Mouse (Mus musculus) MN1 (cell line): ENCODE measurements at regions not wholly inside any gene's neighbourhood (a gene's known extent, or its start where the extent isn't known, plus 50 kb on each side); places are given as distances from the start of the nearest gene placed in this dataset.

Experiments
- DNase-seq: peaks from one replicate; pipeline ENCODE4 v3.0.0-alpha.2; 2016; ENCODE audit warnings: low spot score

DNA sequence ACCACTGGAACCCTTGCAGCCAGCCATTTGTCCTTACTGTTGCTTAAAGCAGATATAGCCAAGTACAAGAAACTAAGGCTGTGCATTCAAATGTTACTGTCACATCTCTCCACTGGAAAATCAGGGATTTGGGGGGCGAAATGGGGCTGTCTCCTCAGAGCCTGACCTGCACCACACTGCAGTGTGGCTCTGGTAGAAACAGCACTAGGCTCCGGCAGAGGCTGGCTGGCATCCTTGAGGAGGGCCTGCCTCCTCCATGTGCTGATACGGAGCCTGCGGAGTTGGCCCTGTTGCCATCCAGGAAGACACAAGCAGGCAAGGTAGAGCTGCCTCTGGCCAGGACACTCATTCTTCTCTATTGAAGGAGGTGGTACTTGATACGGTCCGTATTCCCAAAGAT lies 50.4 kb upstream of the Zfp637 start:
- DNase-seq, result no peak
